Mouse (Mus musculus) CH12.LX (cell line): Measurements from ENCODE around the gene 1700067K01Rik. TPM values are rescaled to one million over a fixed set of nuclear protein-coding genes. Genes with fewer than 3 reads are reported as not detected.

ENCODE experiments used
- DNase-seq: peaks from one replicate; pipeline ENCODE4 v3.0.0-alpha.2; 2013; ENCODE audit errors: extremely low read depth
- H3K27ac ChIP-seq: 2 replicates; pipeline ENCODE4 v1.5.1; 2012; ENCODE audit warnings: low read depth, mild to moderate bottlenecking, control low read depth, moderate library complexity; ENCODE audit not compliant: insufficient read depth
- H3K27me3 ChIP-seq: replicated peaks from 2 replicates; pipeline ENCODE3; 2012; ENCODE audit warnings: inconsistent platforms
- H3K36me3 ChIP-seq, 2 experiments: replicated peaks in 1 of 2; 2 replicates each; pipeline versions ENCODE3 to v1.6.1; 2012; ENCODE audit warnings: inconsistent platforms in 1 of 2, low read length in 1 of 2, mild to moderate bottlenecking in 1 of 2, mixed read lengths in 1 of 2, moderate library complexity in 1 of 2; ENCODE audit not compliant: control insufficient read depth in 1 of 2, insufficient read depth in 1 of 2
- H3K4me1 ChIP-seq, 2 experiments: 2 replicates each; pipeline ENCODE4 v1.6.1; 2012; ENCODE audit warnings: inconsistent platforms in 1 of 2, moderate library complexity in 1 of 2; ENCODE audit not compliant: insufficient read depth in 2 of 2, control insufficient read depth in 1 of 2
- H3K4me2 ChIP-seq: 2 replicates; pipeline ENCODE4 v1.6.1; 2012; ENCODE audit warnings: low read depth, mild to moderate bottlenecking, control low read depth; ENCODE audit not compliant: poor library complexity, insufficient read depth, severe bottlenecking
- H3K4me3 ChIP-seq, 3 experiments: fragments of 150-350 bp in 1 of 3; sonication (generic) in 1 of 3; replicated peaks in 1 of 3; 2 replicates each; pipeline versions ENCODE3 to v1.5.1; 2011 to 2012; ENCODE audit warnings: low read depth in 2 of 3, low read length in 2 of 3, mild to moderate bottlenecking in 2 of 3, moderate library complexity in 2 of 3, control low read depth in 1 of 3, improper control_type of control experiment in 1 of 3, inconsistent platforms in 1 of 3, mixed read lengths in 1 of 3; ENCODE audit not compliant: poor library complexity in 1 of 3
- H3K79me2 ChIP-seq: replicated peaks from 2 replicates; pipeline ENCODE4 v1.6.1; 2012; ENCODE audit warnings: mild to moderate bottlenecking, moderate library complexity; ENCODE audit not compliant: control insufficient read depth, poor library complexity, insufficient read depth, severe bottlenecking; ENCODE audit errors: extremely low read depth
- H3K9ac ChIP-seq: 2 replicates; pipeline ENCODE4 v1.6.1; 2012; ENCODE audit warnings: low read depth, mild to moderate bottlenecking, control low read depth, moderate library complexity; ENCODE audit not compliant: insufficient read depth
- H3K9me3 ChIP-seq: replicated peaks from 2 replicates; pipeline ENCODE3; 2012; ENCODE audit warnings: low read length, inconsistent platforms, mixed read lengths
- BHLHE40 ChIP-seq: IDR thresholded peaks from 2 replicates; pipeline ENCODE4 v1.6.1; 2011; ENCODE audit warnings: mild to moderate bottlenecking, low read depth, low read length, improper control_type of control experiment
- CHD1 ChIP-seq: IDR thresholded peaks from 2 replicates; pipeline ENCODE4 v1.6.1; 2012; ENCODE audit warnings: low read depth, low read length, improper control_type of control experiment, inconsistent platforms
- CHD2 ChIP-seq: IDR thresholded peaks from 2 replicates; pipeline ENCODE4 v1.6.1; 2011; ENCODE audit warnings: low read length, improper control_type of control experiment
- E2F4 ChIP-seq: IDR thresholded peaks from 2 replicates; pipeline ENCODE4 v1.6.1; 2011; ENCODE audit warnings: low read depth, low read length, improper control_type of control experiment; ENCODE audit not compliant: insufficient replicate concordance
- ELF1 ChIP-seq: IDR thresholded peaks from 2 replicates; pipeline ENCODE4 v1.6.1; 2014; ENCODE audit warnings: low read depth, mild to moderate bottlenecking, inconsistent platforms, low read length, improper control_type of control experiment
- EP300 ChIP-seq: IDR thresholded peaks from 2 replicates; pipeline ENCODE4 v1.6.1; 2011; ENCODE audit warnings: low read length, improper control_type of control experiment
- GABPA ChIP-seq: IDR thresholded peaks from 2 replicates; pipeline ENCODE4 v1.6.1; 2012; ENCODE audit warnings: low read depth, low read length, improper control_type of control experiment, inconsistent platforms; ENCODE audit not compliant: insufficient replicate concordance
- HCFC1 ChIP-seq: IDR thresholded peaks from 2 replicates; pipeline ENCODE4 v1.6.1; 2012; ENCODE audit warnings: low read depth, mild to moderate bottlenecking, inconsistent platforms, low read length, improper control_type of control experiment
- IRF4 ChIP-seq: IDR thresholded peaks from 2 replicates; pipeline ENCODE4 v1.6.1; 2014; ENCODE audit warnings: low read depth, mild to moderate bottlenecking, inconsistent platforms, low read length, improper control_type of control experiment
- JUN ChIP-seq: IDR thresholded peaks from 2 replicates; pipeline ENCODE4 v1.6.1; 2011; ENCODE audit warnings: low read depth, mild to moderate bottlenecking, low read length, improper control_type of control experiment, moderate library complexity; ENCODE audit not compliant: insufficient read depth
- MAFK ChIP-seq: IDR thresholded peaks from 2 replicates; pipeline ENCODE4 v1.6.1; 2011; ENCODE audit warnings: low read length, improper control_type of control experiment; ENCODE audit not compliant: insufficient replicate concordance
- MAX ChIP-seq: IDR thresholded peaks from 2 replicates; pipeline ENCODE4 v1.6.1; 2011; ENCODE audit warnings: low read length, improper control_type of control experiment
- MAZ ChIP-seq: IDR thresholded peaks from 2 replicates; pipeline ENCODE4 v1.6.1; 2012; ENCODE audit warnings: low read depth, mild to moderate bottlenecking, inconsistent platforms, low read length, improper control_type of control experiment, moderate library complexity
- MEF2A ChIP-seq: IDR thresholded peaks from 2 replicates; pipeline ENCODE4 v1.6.1; 2014; ENCODE audit warnings: low read depth, mild to moderate bottlenecking, inconsistent platforms, low read length, improper control_type of control experiment, borderline replicate concordance
- MYC ChIP-seq: IDR thresholded peaks from 2 replicates; pipeline ENCODE4 v1.6.1; 2011; ENCODE audit warnings: low read depth, mild to moderate bottlenecking, improper control_type of control experiment, low read length
- NELFE ChIP-seq: IDR thresholded peaks from 2 replicates; pipeline ENCODE4 v1.6.1; 2011; ENCODE audit warnings: low read depth, low read length, improper control_type of control experiment
- PAX5 ChIP-seq: IDR thresholded peaks from 2 replicates; pipeline ENCODE4 v1.6.1; 2012; ENCODE audit warnings: low read length, inconsistent platforms, mixed read lengths
- RAD21 ChIP-seq: IDR thresholded peaks from 2 replicates; pipeline ENCODE4 v1.6.1; 2011; ENCODE audit warnings: low read depth, mild to moderate bottlenecking, low read length, improper control_type of control experiment, moderate library complexity
- SMC3 ChIP-seq: IDR thresholded peaks from 2 replicates; pipeline ENCODE4 v1.6.1; 2011; ENCODE audit warnings: low read depth, low read length, improper control_type of control experiment
- UBTF ChIP-seq: IDR thresholded peaks from 2 replicates; pipeline ENCODE4 v1.6.1; 2012; ENCODE audit warnings: low read depth, mild to moderate bottlenecking, inconsistent platforms, low read length, improper control_type of control experiment, moderate library complexity
- USF1 ChIP-seq: IDR thresholded peaks from 2 replicates; pipeline ENCODE4 v1.6.1; 2014; ENCODE audit warnings: low read depth, mild to moderate bottlenecking, inconsistent platforms, low read length, improper control_type of control experiment
- USF2 ChIP-seq: conservative IDR thresholded peaks from 2 replicates; pipeline ENCODE4 v1.6.1; 2011; ENCODE audit warnings: low read depth, low read length, improper control_type of control experiment
- ZKSCAN1 ChIP-seq: IDR thresholded peaks from 2 replicates; pipeline ENCODE4 v1.6.1; 2012; ENCODE audit warnings: low read depth, inconsistent platforms, low read length, improper control_type of control experiment, borderline replicate concordance
- ZMIZ1 ChIP-seq: IDR thresholded peaks from 2 replicates; pipeline ENCODE4 v1.6.1; 2012; ENCODE audit warnings: low read depth, mild to moderate bottlenecking, inconsistent platforms, low read length, improper control_type of control experiment
- dilution Hi-C: fragments of 300-500 bp; cut with MboI; formaldehyde crosslinking; loops from 2 replicates; pipeline ENCODE4 v1.14.3; 2020; ENCODE audit warnings: low sequenced_read_pairs; ENCODE audit not compliant: extremely low pct_unique_long_range_greater_than_20kb, extremely low pct_ligation_motif_present
- in situ Hi-C: fragments of 300-500 bp; cut with MboI; formaldehyde crosslinking; loops from 3 replicates; pipeline ENCODE4 v1.14.3; 2019; ENCODE audit warnings: low sequenced_read_pairs, low pct_ligation_motif_present, low pct_unique_long_range_greater_than_20kb, mixed read lengths
- polyA plus RNA-seq: library from polyadenylated mRNA; unstranded; fragments of >175 nt; gene quantifications from 2 replicates; pipeline ENCODE4 v1.2.1, GENCODE M21; 2012; ENCODE audit warnings: low read depth; ENCODE audit not compliant: insufficient read length
- total RNA-seq, 2 experiments: library from RNA; depleted of rRNA; stranded (reverse); fragments of 300-350 nt in 1 of 2; fragments of >200 nt in 1 of 2; gene quantifications; 2 replicates each; pipeline ENCODE4 v1.2.3; 2012 to 2014

1700067K01Rik gene
- total and polyA plus RNA-seq, 3 experiments, result 0.38 to 0.67 TPM; not detected in 1

- dilution Hi-C loops (no loop called here), in situ Hi-C loops (no loop called here)
- no peaks in the 10 kb centered on the region for H3K27me3 ChIP-seq
- DNase-seq, result no peak
- TF ChIP-seq MAX (no peak), CHD2 (no peak), ZKSCAN1 (no peak), MAFK (no peak), E2F4 (no peak), ELF1 (no peak), JUN (no peak), GABPA (no peak), SMC3 (no peak), ZMIZ1 (no peak), CHD1 (no peak), USF1 (no peak), USF2 (no peak)
- H3K4me3 ChIP-seq, result no peak overlapping the region
- no peak overlapping the region for H3K9ac ChIP-seq
- peaks cover 35 to 91% of the 10 kb centered on the region in 2 experiments for H3K36me3 ChIP-seq
- no peak overlapping the region for H3K27ac ChIP-seq
- H3K79me2 ChIP-seq, result peaks cover 19% of the 10 kb centered on the region
- no peak overlapping the region for H3K4me2 ChIP-seq
- H3K4me1 ChIP-seq, result no peaks in the 10 kb centered on the region; a peak in 1 of 4 replicates
- H3K9me3 ChIP-seq, result no peaks in the 10 kb centered on the region
These were observed 37.1 kb upstream of the 1700067K01Rik start for GRCm38 (mm10) chr8:83964015-83964765.

- H3K9ac ChIP-seq, result no peak overlapping the region
- peaks cover 6 to 15% of the 10 kb centered on the region in 2 experiments for H3K4me1 ChIP-seq
- no peaks in the 10 kb centered on the region for H3K27me3 ChIP-seq
- peaks cover 5% of the 10 kb centered on the region for H3K79me2 ChIP-seq
- no peak overlapping the region for H3K27ac ChIP-seq
- H3K9me3 ChIP-seq, result no peaks in the 10 kb centered on the region
- H3K36me3 ChIP-seq, result peaks cover 41 to 82% of the 10 kb centered on the region in 2 experiments
- H3K4me3 ChIP-seq, result no peak overlapping the region
- no peak overlapping the region for H3K4me2 ChIP-seq
- dilution Hi-C loops (no loop called here), in situ Hi-C loops (no loop called here)
- DNase-seq, result no peak
- no peak for TF ChIP-seq HCFC1
- no peak for TF ChIP-seq MYC
- TF ChIP-seq USF2, result no peak
- no peak for TF ChIP-seq EP300
- TF ChIP-seq PAX5, result no peak
- TF ChIP-seq MAZ, result no peak
- TF ChIP-seq BHLHE40, result no peak
- TF ChIP-seq IRF4, result no peak
- no peak for TF ChIP-seq UBTF
- TF ChIP-seq RAD21, result no peak
- TF ChIP-seq MEF2A, result no peak
- TF ChIP-seq ELF1, result no peak
- no peak for TF ChIP-seq NELFE
- TF ChIP-seq, all 38 proteins: peak for 0
These were observed 33.6 kb upstream of the 1700067K01Rik start for GRCm38 (mm10) chr8:83967701-83968100.
